Mouse (Mus musculus) mammary gland, adult 2 months (tissue): Measurements from ENCODE around the gene Rpe65. TPM values are rescaled to one million over a fixed set of nuclear protein-coding genes. Genes with fewer than 3 reads are reported as not detected.

ENCODE experiments used
- polyA plus RNA-seq: library from polyadenylated mRNA; depleted of rRNA; stranded (reverse); fragments of >200 nt; gene quantifications from 2 replicates; pipeline ENCODE4 v1.2.3, GENCODE M21; 2012; ENCODE audit warnings: low replicate concordance; rRNA removed

Gene Rpe65
- not detected in 2 replicates for polyA plus RNA-seq

GRCm38 (mm10) chr3:159598875-159599274, at the start of gene Rpe65:
Gene Rpe65, plus strand, starts transcription at chr3:159599175.

Other genes starting within 250 kb of the Rpe65 start
- 0.04 and 0.05 TPM in 2 replicates for gene Depdc1a, start 103.7 kb upstream of the Rpe65 start, polyA plus RNA-seq
- gene Wls, start 240.5 kb downstream of the Rpe65 start, polyA plus RNA-seq, result 14.8 and 47.9 TPM in 2 replicates